Mouse (Mus musculus) thymus, postnatal 0 days (tissue): ENCODE results near the gene Cars. TPM values are rescaled to one million over a fixed set of nuclear protein-coding genes. Genes with fewer than 3 reads are reported as not detected.

Source experiments
- DNase-seq: peaks from one replicate; pipeline ENCODE4 v3.0.0-alpha.2; 2015; ENCODE audit warnings: low spot score
- microRNA-seq: library from miRNA; unstranded; fragments of <30 nt; microRNA quantifications from one replicate; pipeline ENCODE4, GENCODE M21; 2016; ENCODE audit warnings: borderline number of aligned reads
- polyA plus RNA-seq: library from polyadenylated mRNA; unstranded; fragments of >200 nt; fragmentation: Nextera tagmentation; extraction: Ambion mirVana; gene quantifications from 2 replicates; pipeline ENCODE4 v1.2.1, GENCODE M21; 2015

Gene Cars
- polyA plus RNA-seq, 1 experiment from 2014 or later = 40.3 TPM

- no peak for DNase-seq
These were observed 86.0 kb downstream of the Cars start for GRCm38 (mm10) chr7:143513763-143514415.

DNA sequence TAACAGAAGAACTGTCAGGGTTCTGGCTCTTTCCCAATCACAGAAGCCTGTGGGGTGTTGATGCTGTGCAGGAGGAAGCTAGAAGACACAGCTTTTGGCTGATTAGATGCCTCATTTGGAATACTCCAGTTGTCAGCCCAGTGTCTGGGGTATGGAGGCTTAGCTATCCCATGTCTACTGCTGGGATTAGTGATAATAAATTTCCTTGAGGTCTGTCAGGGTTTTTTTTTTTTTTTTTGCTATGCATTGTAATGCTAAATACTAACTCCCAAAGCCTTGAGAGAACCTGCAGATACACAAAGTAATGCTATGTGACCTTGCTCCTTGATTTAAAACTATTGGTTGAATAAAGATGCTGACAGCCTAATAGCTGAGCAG, 88.6 kb downstream of the Cars start:
- DNase-seq = no peak

DNA sequence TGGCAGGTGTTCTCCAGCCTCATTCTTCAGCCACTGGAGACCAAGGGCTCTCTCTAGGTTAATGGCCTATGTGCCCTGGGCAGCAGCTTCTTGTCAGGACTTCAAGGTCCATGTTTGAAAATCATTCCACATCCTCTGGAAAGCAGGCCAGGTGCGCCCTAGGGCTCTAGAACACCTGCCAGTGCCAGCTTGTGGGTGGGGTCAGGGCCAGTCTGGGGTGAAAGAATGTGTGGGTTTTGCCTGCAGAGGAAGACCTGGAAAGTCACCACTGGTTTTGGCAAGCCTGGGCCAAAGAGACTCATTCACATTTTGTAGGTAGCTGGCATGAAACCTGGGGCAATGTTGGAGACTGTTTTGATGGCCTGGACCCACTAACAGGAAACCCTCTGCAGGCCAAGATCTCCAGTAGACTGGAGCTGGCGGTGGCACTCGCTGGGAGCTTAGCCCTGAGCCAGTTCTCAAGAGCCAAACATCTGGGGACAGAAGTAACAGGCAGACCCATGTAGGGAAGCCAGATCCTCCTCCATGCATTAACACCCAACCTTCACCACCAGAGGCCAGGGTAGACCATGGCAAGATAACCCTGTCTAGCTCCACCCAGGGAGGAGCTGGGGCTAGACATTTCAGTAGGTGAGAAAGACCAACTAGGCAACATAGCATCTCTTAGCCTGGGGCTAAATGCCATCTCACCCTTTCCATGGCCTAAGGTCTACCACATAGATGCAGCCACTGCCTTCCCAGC, 89.1 kb downstream of the Cars start:
- no peak for DNase-seq

DNA sequence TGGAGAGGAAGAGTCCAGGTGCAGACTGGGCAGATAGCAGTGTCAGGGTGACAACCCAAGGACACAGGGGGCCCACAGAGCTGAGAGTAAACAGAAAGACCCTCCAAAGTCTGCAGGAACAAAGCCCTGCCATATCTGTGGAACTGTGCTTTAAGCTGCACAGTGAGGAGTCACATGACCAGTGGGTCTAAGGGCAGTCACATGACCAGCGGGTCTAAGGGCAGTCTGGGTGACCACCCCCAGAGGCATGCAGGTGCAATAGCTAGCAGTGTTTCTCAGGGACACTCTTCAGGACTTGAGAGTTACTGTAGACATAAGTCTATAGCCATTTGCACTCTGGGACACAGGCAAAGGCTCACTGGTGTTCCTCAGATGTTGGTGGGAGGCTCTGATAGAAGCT, 90.3 kb downstream of the Cars start:
- no peak for DNase-seq

Small RNA genes within 50 kb of the gene (microRNA-seq; reads per million reads assigned to microRNA genes)
- 1.7 reads per million for gene Mir7064

Other genes starting within 250 kb of the Cars start
- 59.1 and 74.9 TPM in 2 replicates for gene Cdkn1c, start 139.0 kb downstream of the Cars start, polyA plus RNA-seq
- 1.0 and 1.6 TPM in 2 replicates for gene Slc22a18, start 126.4 kb downstream of the Cars start, polyA plus RNA-seq
- 0.91 and 0.95 TPM in 2 replicates for gene Phlda2, start 96.9 kb downstream of the Cars start, polyA plus RNA-seq
- 196 and 211 TPM in 2 replicates for gene Nap1l4, start 51.0 kb downstream of the Cars start, polyA plus RNA-seq
- 10.5 and 11.3 TPM in 2 replicates for gene Tnfrsf26, start 28.6 kb upstream of the Cars start, polyA plus RNA-seq
- 3.5 and 3.7 TPM in 2 replicates for gene Tnfrsf22, start 49.6 kb upstream of the Cars start, polyA plus RNA-seq
- gene Tnfrsf23, start 85.8 kb upstream of the Cars start, polyA plus RNA-seq = 1.9 and 2.4 TPM in 2 replicates
- 6.5 and 6.6 TPM in 2 replicates for gene Osbpl5, start 156.9 kb upstream of the Cars start, polyA plus RNA-seq
- gene Mrgprg, start 166.9 kb upstream of the Cars start, polyA plus RNA-seq = 0.27 and 0.31 TPM in 2 replicates
- 1.5 and 1.7 TPM in 2 replicates for gene Mrgpre, start 184.4 kb upstream of the Cars start, polyA plus RNA-seq
- gene Nadsyn1, start 222.8 kb upstream of the Cars start, polyA plus RNA-seq = 7.1 and 7.7 TPM in 2 replicates
- 30.0 and 41.7 TPM in 2 replicates for gene Dhcr7, start 223.1 kb upstream of the Cars start, polyA plus RNA-seq